Mouse (Mus musculus): ENCODE data around the gene Spout1. TPM values are rescaled to one million over a fixed set of nuclear protein-coding genes. Genes with fewer than 3 reads are reported as not detected.
A peak's percentile ranks its signal among the peaks of the same experiment; 100 is the strongest.
"Not testable (repeated sequence)": the region's sequence is repeated elsewhere in the genome, so short reads cannot be mapped to it uniquely, and the experiment has no call there.

Spout1 gene
- polyA plus RNA-seq, 1 experiment from 2014 or later, result 70.8 TPM

GRCm38 (mm10) chr2:30144436-30144835 lies 33.8 kb downstream of the Spout1 start:
- Histone ChIP-seq H3K4me3 (ENCODE audit: low read depth, low read length) (no peak overlapping the region), H3K4me1 (ENCODE audit: control insufficient read depth, insufficient read depth, low read length) (no peaks in the 10 kb centered on the region), H3K4me2 (ENCODE audit: low read depth) (no peak overlapping the region), H3K9me3 (ENCODE audit: control insufficient read depth, low read length) (no peaks in the 10 kb centered on the region), H3K27ac (ENCODE audit: low read depth, low read length) (no peak overlapping the region), H3K27me3 (ENCODE audit: control insufficient read depth, insufficient read depth, low read length) (no peaks in the 10 kb centered on the region), H3K36me3 (ENCODE audit: control insufficient read depth, insufficient read depth, low read length) (peaks cover 34% of the 10 kb centered on the region), H3K9ac (ENCODE audit: low read length) (no peak overlapping the region)
- WGBS, result over 99% methylated on average over 4 of the region's 4 CpGs
- DNase-seq (ENCODE audit: low spot score) (no peak), ATAC-seq (ENCODE audit: insufficient read depth, low FRiP score, low TSS enrichment) (no peak)

DNA sequence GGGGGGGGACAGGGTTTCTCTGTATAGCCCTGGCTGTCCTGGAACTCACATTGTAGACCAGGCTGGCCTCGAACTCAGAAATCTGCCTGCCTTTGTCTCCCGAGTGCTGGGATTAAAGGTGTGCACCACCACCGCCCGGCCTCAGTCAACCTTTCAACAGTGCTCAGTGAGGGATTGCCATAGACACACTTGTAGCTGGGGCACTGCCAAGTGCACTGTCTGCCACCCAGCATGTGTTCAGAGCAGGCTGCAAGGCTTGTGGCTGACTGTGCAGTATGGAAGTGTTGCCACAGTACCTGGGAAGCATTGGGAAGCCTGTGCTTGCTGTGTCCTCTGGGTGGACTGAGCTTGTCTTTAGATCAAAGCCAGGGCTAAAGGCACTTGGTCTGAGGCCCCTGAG lies 38.2 kb downstream of the Spout1 start:
- 97% methylated on average over 4 of the region's 4 CpGs for WGBS
- H3K27ac ChIP-seq (ENCODE audit: low read depth, low read length); DNase-seq (ENCODE audit: low spot score); H3K9me3 ChIP-seq (ENCODE audit: control insufficient read depth, low read length); H3K9ac ChIP-seq (ENCODE audit: low read length); H3K4me3 ChIP-seq (ENCODE audit: low read depth, low read length); H3K4me1 ChIP-seq (ENCODE audit: control insufficient read depth, insufficient read depth, low read length); H3K4me2 ChIP-seq (ENCODE audit: low read depth); H3K27me3 ChIP-seq (ENCODE audit: control insufficient read depth, insufficient read depth, low read length); ATAC-seq (ENCODE audit: insufficient read depth, low FRiP score, low TSS enrichment): not testable (repeated sequence)
- H3K36me3 ChIP-seq (ENCODE audit: control insufficient read depth, insufficient read depth, low read length), result peaks cover 18% of the 10 kb centered on the region

DNA sequence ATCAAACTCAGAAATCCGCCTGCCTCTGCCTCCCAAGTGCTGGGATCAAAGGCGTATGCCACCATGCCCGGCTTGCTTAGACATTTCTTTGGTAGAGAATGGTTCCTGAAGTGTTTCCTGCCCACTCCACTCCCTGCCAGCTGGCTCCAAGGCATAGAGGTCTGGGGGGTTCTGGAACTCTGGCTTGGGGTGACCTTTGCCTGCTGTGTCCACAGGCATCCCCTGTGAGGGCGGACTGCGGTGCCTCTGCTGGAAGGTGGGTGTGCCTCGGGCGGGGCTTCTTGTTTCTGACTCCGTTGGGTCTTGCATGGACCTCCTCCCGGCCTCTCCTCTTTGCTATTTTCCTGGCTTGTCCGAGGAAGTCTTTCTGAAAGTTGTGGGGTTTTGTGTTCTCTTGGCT lies 41.8 kb downstream of the Spout1 start:
- ATAC-seq (ENCODE audit: insufficient read depth, low FRiP score, low TSS enrichment) (no peak), DNase-seq (ENCODE audit: low spot score) (no peak)
- no peak overlapping the region for H3K4me2 ChIP-seq (ENCODE audit: low read depth)
- WGBS, result 91% methylated on average over 10 of the region's 10 CpGs
- H3K9me3 ChIP-seq (ENCODE audit: control insufficient read depth, low read length), result no peaks in the 10 kb centered on the region
- peaks cover 12% of the 10 kb centered on the region for H3K4me1 ChIP-seq (ENCODE audit: control insufficient read depth, insufficient read depth, low read length)
- H3K36me3 ChIP-seq (ENCODE audit: control insufficient read depth, insufficient read depth, low read length), result peaks cover 7% of the 10 kb centered on the region
- H3K27me3 ChIP-seq (ENCODE audit: control insufficient read depth, insufficient read depth, low read length), result no peaks in the 10 kb centered on the region
- H3K9ac ChIP-seq (ENCODE audit: low read length), result no peak overlapping the region
- no peak overlapping the region for H3K4me3 ChIP-seq (ENCODE audit: low read depth, low read length)
- H3K27ac ChIP-seq (ENCODE audit: low read depth, low read length), result no peak overlapping the region

DNA sequence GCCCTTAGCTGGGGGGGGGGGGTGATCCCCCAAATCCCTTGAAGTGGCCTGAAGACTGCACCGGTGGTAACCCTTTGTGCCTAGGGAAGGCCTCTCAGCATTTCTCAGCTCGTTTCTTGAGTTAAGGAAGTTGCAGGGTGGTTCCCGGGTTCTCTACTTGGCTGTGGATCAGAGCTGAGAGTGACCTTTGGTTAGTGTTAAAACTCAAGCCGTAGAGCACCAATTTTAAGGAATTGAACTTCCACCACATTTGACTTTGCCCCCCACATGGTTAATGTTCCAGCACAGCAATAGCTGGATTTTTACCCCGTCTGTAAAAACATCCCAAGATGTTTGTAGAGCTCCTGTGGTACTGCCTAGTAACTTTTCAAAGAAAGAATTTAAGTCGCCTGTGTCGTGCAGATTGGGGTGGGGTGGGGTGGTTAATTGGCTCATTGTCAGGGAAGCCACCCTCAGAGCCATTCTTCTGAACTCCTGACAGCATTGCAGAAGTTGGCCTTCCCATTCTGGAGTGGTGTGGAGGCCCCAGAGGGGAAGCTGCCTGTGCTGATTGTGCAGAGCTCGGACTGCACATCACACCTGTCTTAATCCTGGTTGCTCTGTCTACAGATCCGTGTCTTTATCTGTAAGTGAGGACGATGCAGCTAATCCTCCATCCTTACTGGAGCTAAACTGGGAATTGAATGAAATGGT lies 43.2 kb downstream of the Spout1 start:
- Histone ChIP-seq H3K4me1 (ENCODE audit: control insufficient read depth, insufficient read depth, low read length) (peaks cover 12% of the 10 kb centered on the region), H3K27ac (ENCODE audit: low read depth, low read length) (no peak overlapping the region), H3K4me3 (ENCODE audit: low read depth, low read length) (peak overlapping the region; percentile 85), H3K9me3 (ENCODE audit: control insufficient read depth, low read length) (no peaks in the 10 kb centered on the region), H3K4me2 (ENCODE audit: low read depth) (peak overlapping the region; percentile 92), H3K9ac (ENCODE audit: low read length) (no peak overlapping the region; the same call in 1 of the 2 replicates), H3K27me3 (ENCODE audit: control insufficient read depth, insufficient read depth, low read length) (no peaks in the 10 kb centered on the region), H3K36me3 (ENCODE audit: control insufficient read depth, insufficient read depth, low read length) (peaks cover 4% of the 10 kb centered on the region; the same call in 1 of the 2 replicates)
- DNase-seq (ENCODE audit: low spot score), result no peak
- no peak for ATAC-seq (ENCODE audit: insufficient read depth, low FRiP score, low TSS enrichment)
- WGBS, result 66% methylated on average over 10 of the region's 10 CpGs

- H3K27ac ChIP-seq (ENCODE audit: low read depth, low read length), result no peak overlapping the region
- no peak for ATAC-seq (ENCODE audit: insufficient read depth, low FRiP score, low TSS enrichment)
- peak overlapping the region; percentile 85 for H3K4me3 ChIP-seq (ENCODE audit: low read depth, low read length)
These were observed 43.9 kb downstream of the Spout1 start for GRCm38 (mm10) chr2:30134378-30134711.

GRCm38 (mm10) chr2:30133613-30134377 lies 44.5 kb downstream of the Spout1 start, which contains the start of gene Tbc1d13:
TSS of gene Tbc1d13 (plus strand) at chr2:30133746.
- peak; percentile 97 for DNase-seq (ENCODE audit: low spot score)

More at GRCm38 (mm10) chr2:30134378-30134711, 43.9 kb downstream of the Spout1 start:
- Histone ChIP-seq H3K9ac (ENCODE audit: low read length) (peak overlapping the region; percentile 87), H3K36me3 (ENCODE audit: control insufficient read depth, insufficient read depth, low read length) (peaks cover 4% of the 10 kb centered on the region; the same call in 1 of the 2 replicates), H3K27me3 (ENCODE audit: control insufficient read depth, insufficient read depth, low read length) (no peaks in the 10 kb centered on the region), H3K4me1 (ENCODE audit: control insufficient read depth, insufficient read depth, low read length) (peaks cover 12% of the 10 kb centered on the region), H3K9me3 (ENCODE audit: control insufficient read depth, low read length) (no peaks in the 10 kb centered on the region), H3K4me2 (ENCODE audit: low read depth) (peak overlapping the region; percentile 92)
- 31% methylated on average over 6 of the region's 6 CpGs for WGBS
- no peak for DNase-seq (ENCODE audit: low spot score)

DNA sequence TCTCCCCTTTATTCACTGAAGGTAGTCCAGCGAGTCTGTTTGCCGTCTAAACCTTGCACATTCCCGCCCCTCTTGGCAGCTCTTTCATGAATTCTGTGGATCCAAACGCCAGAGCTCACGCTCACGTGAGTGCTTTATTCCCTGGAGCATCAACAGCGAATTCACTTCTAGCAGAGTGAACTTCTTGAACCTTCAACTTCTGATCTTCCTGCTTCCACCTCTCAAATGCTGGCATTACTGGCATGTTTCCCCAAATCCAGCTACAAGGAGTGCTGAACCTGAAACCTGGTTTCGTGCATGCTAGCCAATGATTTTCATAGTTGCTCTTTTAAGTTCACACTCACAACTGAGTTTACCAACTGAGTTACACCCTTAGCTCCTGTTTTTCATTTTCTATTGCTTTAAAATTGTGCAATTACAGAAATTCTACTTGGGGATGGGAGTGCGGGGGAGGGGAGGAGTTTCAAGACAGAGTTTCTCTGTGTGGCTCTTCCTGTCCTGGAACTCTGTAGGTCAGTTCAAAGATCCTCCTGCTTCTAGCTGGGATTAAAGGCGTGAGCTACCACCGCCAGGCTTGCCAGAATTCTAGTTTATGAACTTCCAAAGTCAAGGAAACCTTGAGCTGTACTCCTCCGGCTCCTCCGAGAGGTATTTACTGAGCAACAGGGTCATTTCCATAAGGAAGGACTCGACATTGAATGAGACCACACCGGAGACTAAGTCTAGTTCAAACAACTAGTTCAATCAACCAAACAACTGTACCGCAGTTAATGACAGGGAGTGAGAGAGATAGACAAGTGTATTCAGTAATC lies 45.3 kb downstream of the Spout1 start:
- Histone ChIP-seq H3K27ac (ENCODE audit: low read depth, low read length) (no peak overlapping the region), H3K9me3 (ENCODE audit: control insufficient read depth, low read length) (no peaks in the 10 kb centered on the region), H3K4me2 (ENCODE audit: low read depth) (peak overlapping the region; percentile 92), H3K9ac (ENCODE audit: low read length) (peak overlapping the region; percentile 87; the same call in 1 of the 2 replicates), H3K4me3 (ENCODE audit: low read depth, low read length) (peak overlapping the region; percentile 85), H3K36me3 (ENCODE audit: control insufficient read depth, insufficient read depth, low read length) (peaks cover 4% of the 10 kb centered on the region; the same call in 1 of the 2 replicates), H3K27me3 (ENCODE audit: control insufficient read depth, insufficient read depth, low read length) (no peaks in the 10 kb centered on the region), H3K4me1 (ENCODE audit: control insufficient read depth, insufficient read depth, low read length) (peaks cover 12% of the 10 kb centered on the region)
- 0 out of 2 replicates have a peak, but pooled peaks have one; percentile 13 for ATAC-seq (ENCODE audit: insufficient read depth, low FRiP score, low TSS enrichment)
- WGBS, result 29% methylated on average over 16 of the region's 16 CpGs
- no peak for DNase-seq (ENCODE audit: low spot score)

More at GRCm38 (mm10) chr2:30133613-30134377, 44.5 kb downstream of the Spout1 start, which contains the start of gene Tbc1d13:
- Histone ChIP-seq H3K4me2 (ENCODE audit: low read depth) (peak within 1 kb of the TSS; percentile 92), H3K27ac (ENCODE audit: low read depth, low read length) (0 out of 2 replicates have a peak within 1 kb of the TSS, but pooled peaks have one; percentile 44), H3K9ac (ENCODE audit: low read length) (peak within 1 kb of the TSS; percentile 87), H3K27me3 (ENCODE audit: control insufficient read depth, insufficient read depth, low read length) (no peaks in the 10 kb centered on the region), H3K4me1 (ENCODE audit: control insufficient read depth, insufficient read depth, low read length) (peaks cover 12% of the 10 kb centered on the region), H3K4me3 (ENCODE audit: low read depth, low read length) (peak within 1 kb of the TSS; percentile 85), H3K36me3 (ENCODE audit: control insufficient read depth, insufficient read depth, low read length) (peaks cover 4% of the 10 kb centered on the region; the same call in 1 of the 2 replicates), H3K9me3 (ENCODE audit: control insufficient read depth, low read length) (no peaks in the 10 kb centered on the region)
- WGBS, result under 1% methylated on average over 46 of the region's 46 CpGs
- peak; percentile 90 for ATAC-seq (ENCODE audit: insufficient read depth, low FRiP score, low TSS enrichment)

DNA sequence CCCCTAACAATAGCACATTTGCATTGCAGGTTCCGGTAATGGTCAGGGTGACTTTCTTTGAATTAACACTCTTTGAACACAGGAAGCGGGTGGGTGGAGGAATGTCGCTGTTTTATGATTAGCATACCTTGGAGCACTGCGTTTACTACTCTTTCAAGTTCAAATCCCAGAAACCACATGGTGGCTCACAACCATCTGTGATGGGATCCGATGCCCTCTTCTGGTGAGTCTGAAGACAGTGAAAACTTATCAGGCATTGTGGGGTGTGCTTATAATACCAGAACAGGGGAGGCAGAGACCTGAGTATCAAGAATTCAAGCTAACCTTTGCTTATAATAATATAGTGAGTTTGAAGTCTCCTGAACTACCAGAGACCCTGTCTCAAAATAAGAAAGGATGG lies 47.0 kb downstream of the Spout1 start:
- H3K9ac ChIP-seq (ENCODE audit: low read length); H3K36me3 ChIP-seq (ENCODE audit: control insufficient read depth, insufficient read depth, low read length); ATAC-seq (ENCODE audit: insufficient read depth, low FRiP score, low TSS enrichment); H3K4me2 ChIP-seq (ENCODE audit: low read depth); H3K27me3 ChIP-seq (ENCODE audit: control insufficient read depth, insufficient read depth, low read length); H3K4me3 ChIP-seq (ENCODE audit: low read depth, low read length); H3K9me3 ChIP-seq (ENCODE audit: control insufficient read depth, low read length); H3K27ac ChIP-seq (ENCODE audit: low read depth, low read length); DNase-seq (ENCODE audit: low spot score): not testable (repeated sequence)
- peaks cover 12% of the 10 kb centered on the region for H3K4me1 ChIP-seq (ENCODE audit: control insufficient read depth, insufficient read depth, low read length)
- WGBS, result 64% methylated on average over 5 of the region's 5 CpGs

Data from neural tube, embryonic 11.5 days (tissue).